Mouse (Mus musculus): ENCODE measurements around the gene Neurl4.
"Not testable (repeated sequence)": the region's sequence is repeated elsewhere in the genome, so short reads cannot be mapped to it uniquely, and the experiment has no call there.

Gene Neurl4

DNA sequence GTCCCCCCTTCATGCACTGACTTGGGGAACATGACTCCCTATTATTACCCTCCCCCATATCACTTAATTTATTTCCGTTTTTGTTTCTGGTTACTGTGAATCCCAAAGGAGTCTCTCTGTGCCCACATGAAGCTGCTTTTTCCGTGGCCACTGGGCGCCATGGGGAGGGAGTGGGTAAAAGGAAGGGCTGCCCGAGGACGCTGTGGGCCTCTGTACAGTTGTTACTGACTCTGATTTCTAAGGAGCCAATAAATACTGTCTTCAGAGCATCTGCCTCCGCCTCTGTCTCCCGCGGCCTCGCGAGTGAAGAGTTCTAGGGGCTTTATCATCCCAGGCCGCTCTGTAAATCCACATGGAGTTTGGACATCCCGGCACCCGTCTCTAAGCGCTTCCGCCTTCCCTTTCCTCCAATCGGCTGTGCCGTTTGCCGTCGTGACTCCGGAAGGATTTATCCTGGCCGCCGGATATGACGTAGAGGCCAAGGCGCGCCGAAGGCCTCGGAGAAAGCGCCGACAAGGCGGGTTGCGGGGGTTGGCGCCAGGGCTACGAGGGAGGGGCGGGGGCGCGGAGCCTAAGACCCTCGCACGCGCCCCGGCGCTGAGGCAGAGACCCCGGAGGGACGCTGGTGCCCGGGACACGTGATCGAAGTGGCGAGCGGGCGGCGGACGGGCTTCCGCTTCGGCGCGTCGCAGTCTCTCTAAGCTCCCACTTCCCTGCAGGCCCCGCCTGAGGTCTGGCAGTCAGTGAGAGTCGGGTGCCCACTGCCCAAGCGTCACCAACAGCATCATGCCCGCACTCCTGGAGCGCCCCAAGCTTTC, 12.9 kb downstream of the Neurl4 start, which contains the start of gene Gps2:
Gps2 (plus strand) TSS at position 335 of the 818 bp plus-strand sequence.
- DNase-seq (ENCODE audit: low spot score) = peak; percentile 91

DNA sequence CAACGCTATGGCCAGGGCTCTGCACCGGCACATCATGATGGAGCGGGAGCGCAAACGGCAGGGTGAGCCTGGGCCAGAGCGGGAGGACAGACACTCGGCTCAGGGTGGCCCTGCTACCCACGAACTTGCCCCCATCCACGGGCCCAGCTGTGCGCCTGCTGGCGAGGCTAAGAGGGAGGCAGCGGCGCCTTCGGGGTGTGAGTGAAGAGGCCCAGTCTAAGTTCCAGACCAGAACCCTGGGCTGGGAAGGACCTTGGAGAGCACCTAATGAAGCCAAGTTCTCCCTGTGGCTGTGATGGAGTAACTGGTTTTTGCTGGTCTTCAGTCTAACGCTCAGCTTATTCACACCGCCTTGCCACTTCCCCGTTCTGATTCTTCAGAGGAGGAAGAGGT, 13.5 kb downstream of the Neurl4 start:
- DNase-seq (ENCODE audit: low spot score) = no peak

DNA sequence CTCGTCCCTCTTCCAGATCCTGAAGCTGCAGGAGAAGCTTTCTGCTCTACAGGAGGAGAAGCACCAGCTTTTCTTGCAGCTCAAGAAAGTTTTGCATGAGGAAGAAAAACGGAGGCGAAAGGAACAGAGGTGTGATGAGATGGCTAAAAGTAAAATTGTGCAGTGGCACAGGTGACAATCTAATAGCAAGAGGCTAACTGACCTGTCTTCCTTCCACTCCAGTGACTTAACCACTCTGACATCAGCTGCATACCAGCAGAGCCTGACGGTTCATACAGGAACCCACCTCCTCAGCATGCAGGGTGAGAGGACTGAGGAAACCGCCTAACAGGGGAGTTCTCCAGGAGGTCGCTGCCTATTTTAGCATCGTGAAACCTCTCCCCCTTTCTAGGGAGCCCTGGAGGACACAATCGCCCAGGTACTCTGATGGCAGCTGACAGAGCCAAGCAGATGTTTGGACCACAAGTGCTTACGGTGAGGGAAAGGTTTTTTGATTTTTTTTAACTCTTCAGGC, 14.1 kb downstream of the Neurl4 start:
- no peak for DNase-seq (ENCODE audit: low spot score)

GRCm38 (mm10) chr11:69915667-69916627, 15.1 kb downstream of the Neurl4 start:
- DNase-seq (ENCODE audit: low spot score) = no peak

DNA sequence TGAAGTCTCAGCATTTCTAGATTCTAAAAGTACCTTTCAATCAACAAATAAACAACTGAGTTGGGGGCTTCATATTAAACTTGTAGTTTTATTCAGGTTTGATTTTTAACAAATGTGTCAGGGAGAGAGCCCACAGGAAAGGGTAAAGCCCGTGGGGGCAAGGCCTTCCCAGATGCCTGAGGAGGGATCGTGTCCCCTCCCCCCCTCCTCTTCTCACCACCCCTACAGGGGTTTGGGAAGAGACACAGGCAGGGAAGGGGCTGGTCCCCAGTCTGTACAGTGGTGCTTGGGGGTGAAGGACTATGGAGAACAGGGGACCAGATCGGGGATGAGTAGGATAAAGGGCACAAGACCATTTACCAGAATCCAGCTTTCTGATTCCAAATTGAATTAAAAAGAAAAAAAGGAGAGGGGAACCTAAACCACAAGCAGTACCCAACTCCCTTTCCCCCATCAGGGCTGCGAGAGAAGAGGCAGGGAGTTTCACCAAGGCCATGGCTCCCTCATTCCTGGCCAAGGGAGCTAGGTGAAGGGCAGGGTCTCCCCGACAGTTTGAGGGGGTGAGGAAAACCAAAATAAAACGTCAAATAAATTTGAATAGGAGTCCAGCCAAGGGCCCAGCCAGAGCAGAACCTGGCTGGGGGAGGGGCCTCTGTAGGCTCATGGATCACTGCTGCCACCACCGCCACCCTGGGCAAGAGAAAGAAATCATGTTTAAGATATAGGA, 15.9 kb downstream of the Neurl4 start:
- DNase-seq (ENCODE audit: low spot score) = not testable (repeated sequence)

- DNase-seq (ENCODE audit: low spot score) = no peak
Measured at GRCm38 (mm10) chr11:69917379-69917948, 16.6 kb downstream of the Neurl4 start.

DNA sequence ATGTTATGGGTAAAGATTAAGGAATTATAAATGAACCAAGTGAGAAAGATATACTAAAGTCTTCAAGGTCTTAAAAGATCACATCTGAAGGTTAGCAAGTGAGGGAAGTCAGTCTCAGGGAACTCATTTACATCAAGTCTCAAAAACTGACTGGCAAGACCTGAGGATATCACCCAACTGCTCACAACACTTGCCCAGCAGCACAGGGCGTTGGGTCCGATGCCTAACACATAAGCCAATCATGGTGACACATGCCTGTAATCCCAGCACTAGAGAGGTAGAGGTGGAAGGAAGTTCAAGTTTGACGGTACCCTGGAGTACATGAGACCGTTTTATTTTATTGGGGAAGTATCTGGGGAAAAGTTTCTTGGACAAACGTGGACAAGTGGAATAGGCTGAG, 17.2 kb downstream of the Neurl4 start:
- no peak for DNase-seq (ENCODE audit: low spot score)

DNA sequence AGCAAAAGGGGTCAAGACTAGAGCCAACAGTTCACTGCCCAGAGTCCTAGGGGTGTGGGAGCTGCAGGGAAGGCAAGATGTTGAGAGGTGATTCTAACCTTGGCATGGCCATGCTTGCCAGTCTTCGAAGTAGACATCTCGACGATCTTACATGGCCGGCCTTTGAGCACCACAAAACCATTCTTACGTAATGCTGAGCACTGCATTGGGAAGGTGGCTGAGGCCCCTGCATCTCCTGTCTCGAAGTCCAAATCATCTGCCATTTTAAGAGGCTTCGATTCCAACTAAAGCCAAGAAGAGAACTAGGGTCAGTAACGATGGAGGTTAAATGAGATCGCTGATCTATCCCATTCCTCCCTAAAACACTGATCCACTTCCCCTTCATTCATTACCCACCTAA, 18.2 kb downstream of the Neurl4 start:
- no peak for DNase-seq (ENCODE audit: low spot score)

DNA sequence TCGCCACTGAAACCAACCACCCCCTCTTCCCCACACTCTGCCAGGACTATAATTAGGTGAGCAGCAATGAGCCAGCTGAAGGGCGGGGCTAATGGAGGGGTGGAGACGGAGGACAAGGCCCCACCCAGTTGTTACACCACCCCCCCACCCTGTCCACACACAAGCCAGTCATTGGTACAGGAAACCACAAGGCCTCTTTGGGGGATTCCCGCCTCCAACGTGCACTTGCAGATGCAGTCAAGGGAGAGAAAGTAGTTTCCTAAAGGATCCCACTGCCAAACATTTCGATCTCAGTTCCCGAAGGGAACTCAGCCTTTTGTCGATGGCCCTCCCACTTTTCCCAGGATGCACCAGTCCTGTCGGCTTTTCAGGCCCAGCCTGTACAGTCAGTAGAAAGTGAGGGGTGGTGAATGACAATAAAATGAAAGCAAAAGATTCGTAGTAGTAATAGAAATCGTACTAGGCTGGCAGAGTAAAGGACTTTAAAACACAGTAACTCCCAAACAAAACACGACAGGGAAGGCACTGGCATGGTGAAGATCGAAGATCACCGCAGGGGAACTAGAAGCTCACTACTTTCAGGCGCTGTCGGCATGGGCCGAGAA, 18.9 kb downstream of the Neurl4 start:
- peak; percentile 54 for DNase-seq (ENCODE audit: low spot score)

GRCm38 (mm10) chr11:69920266-69921031, 19.6 kb downstream of the Neurl4 start:
- DNase-seq (ENCODE audit: low spot score) = peak; percentile 43

- DNase-seq (ENCODE audit: low spot score) = peak; percentile 100
Measured at GRCm38 (mm10) chr11:69921114-69922011, 20.5 kb downstream of the Neurl4 start, which contains the start of gene Eif5a. TSS of gene Eif5a (minus strand) at chr11:69921958.

GRCm38 (mm10) chr11:69922012-69922756, 21.3 kb downstream of the Neurl4 start:
- no peak for DNase-seq (ENCODE audit: low spot score)

DNA sequence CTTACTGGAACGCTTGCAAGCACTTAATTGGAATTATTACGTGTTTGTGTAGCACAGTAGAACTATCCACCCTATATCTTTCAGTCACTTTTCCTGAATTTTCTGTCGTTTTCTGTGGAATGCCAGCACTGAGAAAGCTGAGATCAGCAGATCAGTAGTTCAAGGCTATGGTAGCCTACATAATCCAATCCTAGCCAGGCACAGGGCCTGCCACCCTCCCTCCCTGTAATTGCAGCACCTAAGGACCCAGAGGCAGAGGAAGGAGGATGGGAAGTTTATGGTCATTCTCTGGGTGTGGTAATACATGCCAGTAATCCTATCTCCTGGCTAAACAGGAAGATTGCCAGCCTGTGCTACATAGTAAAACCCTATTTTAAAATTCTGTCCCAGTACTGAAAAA, 21.9 kb downstream of the Neurl4 start:
- no peak for DNase-seq (ENCODE audit: low spot score)

DNA sequence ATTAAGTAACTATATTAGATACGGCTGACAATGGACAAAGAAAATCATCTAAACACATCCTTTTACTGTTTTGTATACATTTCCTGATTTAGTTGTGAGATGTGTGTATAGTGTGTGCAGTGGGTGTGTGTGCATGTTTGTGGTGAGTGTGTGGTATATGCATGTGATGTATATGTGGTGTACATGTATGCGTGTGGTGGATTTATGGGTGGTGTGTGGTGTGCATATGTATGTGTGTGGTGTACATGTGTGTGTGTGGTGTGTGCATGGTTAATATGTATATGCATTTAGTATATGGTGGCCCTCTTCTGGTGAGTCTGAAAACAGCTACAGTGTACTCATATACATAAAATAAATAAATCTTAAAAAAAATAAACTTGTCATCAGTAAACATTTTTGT, 26.6 kb downstream of the Neurl4 start:
- no peak for DNase-seq (ENCODE audit: low spot score)

GRCm38 (mm10) chr11:69929712-69930111, 28.8 kb downstream of the Neurl4 start:
- no peak for DNase-seq (ENCODE audit: low spot score)

DNA sequence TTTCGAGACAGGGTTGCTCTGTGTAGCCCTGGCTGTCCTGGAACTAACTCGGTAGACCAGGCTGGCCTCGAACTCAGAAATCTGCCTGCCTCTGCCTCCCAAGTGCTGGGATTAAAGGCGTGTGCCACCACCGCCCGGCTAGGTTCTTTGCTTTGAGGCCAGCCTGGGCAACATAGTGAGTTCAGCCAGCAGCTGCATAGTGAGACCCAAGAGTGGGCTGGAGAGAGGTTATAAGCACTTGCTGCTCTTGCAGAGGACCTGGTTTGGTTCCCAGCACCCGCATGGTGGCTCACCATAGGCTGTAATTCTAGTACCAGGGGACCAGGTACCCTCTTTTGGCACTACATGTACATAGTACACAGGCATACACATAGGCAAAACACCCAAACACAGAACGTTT, 29.3 kb downstream of the Neurl4 start:
- DNase-seq (ENCODE audit: low spot score) = not testable (repeated sequence)

- DNase-seq (ENCODE audit: low spot score) = no peak
Measured at GRCm38 (mm10) chr11:69930967-69931537, 30.2 kb downstream of the Neurl4 start.

- DNase-seq (ENCODE audit: low spot score) = no peak
Measured at GRCm38 (mm10) chr11:69931769-69932168, 30.9 kb downstream of the Neurl4 start.

Measured in layer of hippocampus, adult 11-12 months (tissue).